Comparison of ENCODE assay signal across 26 mouse cellular contexts in the genomic region with DNA sequence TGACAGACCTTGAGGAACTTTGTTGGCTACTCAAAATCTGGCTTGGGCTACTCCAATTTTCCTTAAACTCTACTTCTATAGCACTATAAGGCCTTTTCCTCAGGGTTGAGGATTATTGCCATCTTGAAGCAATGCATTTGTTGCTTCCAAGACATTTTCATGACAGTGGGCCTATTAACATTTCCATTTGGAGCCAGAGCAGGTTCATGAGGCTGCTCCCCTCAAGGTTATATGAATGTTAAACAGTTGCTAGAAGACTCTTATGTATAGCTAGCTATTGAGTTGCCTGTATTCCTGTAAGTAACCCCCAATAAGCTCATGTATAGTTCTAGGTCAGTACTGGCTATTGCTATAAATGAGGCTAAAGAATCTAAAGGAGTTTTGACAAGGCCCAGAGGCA.
"Had no signal": no experiment of that assay in that cellular context is flagged by ENCODE, and none has a peak within 500 bp of the region (broad histone marks: within the 10 kb centered on the region; RNA-seq: fewer than 3 reads in every experiment).

No protein-coding gene starts in this region.

- H3K27ac ChIP-seq: heart, adult 2 months; heart, embryonic 13.5 days; heart, embryonic 15.5 days; hindbrain, embryonic 13.5 days; hindbrain, embryonic 15.5 days; hindbrain, postnatal 0 days; kidney, embryonic 15.5 days; kidney, postnatal 0 days; left cerebral cortex, adult 2 months; limb, embryonic 13.5 days; limb, embryonic 15.5 days; liver, embryonic 12.5 days had no signal

- H3K4me2 ChIP-seq: heart, embryonic 11.5 days; heart, embryonic 13.5 days; heart, embryonic 15.5 days; hindbrain, embryonic 13.5 days; hindbrain, embryonic 15.5 days; kidney, embryonic 15.5 days; limb, embryonic 13.5 days; limb, embryonic 15.5 days; liver, embryonic 12.5 days had no signal

- H3K27me3 ChIP-seq: heart, embryonic 13.5 days; heart, embryonic 15.5 days; hindbrain, embryonic 13.5 days; hindbrain, embryonic 15.5 days; kidney, embryonic 15.5 days; limb, embryonic 13.5 days; limb, embryonic 15.5 days; liver, embryonic 12.5 days had no signal

- ATAC-seq: hindbrain, postnatal 0 days; intestine, embryonic 16.5 days; liver, embryonic 12.5 days had no signal

- H3K9me3 ChIP-seq: heart, embryonic 15.5 days; hindbrain, embryonic 15.5 days; limb, embryonic 13.5 days; limb, embryonic 15.5 days; liver, embryonic 12.5 days had no signal

- H3K4me3 ChIP-seq: heart, adult 2 months; heart, embryonic 13.5 days; heart, embryonic 15.5 days; hindbrain, embryonic 13.5 days; hindbrain, embryonic 15.5 days; kidney, embryonic 15.5 days; left cerebral cortex, adult 2 months; limb, embryonic 13.5 days; limb, embryonic 15.5 days; liver, embryonic 12.5 days had no signal

- H3K4me1 ChIP-seq: heart, embryonic 13.5 days; heart, embryonic 15.5 days; hindbrain, embryonic 13.5 days; hindbrain, embryonic 15.5 days; kidney, embryonic 15.5 days; limb, embryonic 13.5 days; limb, embryonic 15.5 days; liver, embryonic 12.5 days had no signal

- H3K9ac ChIP-seq: heart, embryonic 13.5 days; heart, embryonic 15.5 days; hindbrain, embryonic 13.5 days; hindbrain, embryonic 15.5 days; kidney, embryonic 15.5 days; limb, embryonic 13.5 days; limb, embryonic 15.5 days; liver, embryonic 12.5 days had no signal

- DNase-seq: gastrocnemius, postnatal 14 days; gastrocnemius, postnatal 36 days; heart, adult 11 months; heart, adult 2 months; heart, postnatal 14 days; heart, postnatal 36 days; kidney, adult 11 months; kidney, adult 2 months; kidney, adult 9 months; kidney, postnatal 14 days; kidney, postnatal 36 days; layer of hippocampus, adult 9-11 months; layer of hippocampus, postnatal 36 days had no signal
